Mouse (Mus musculus) right cerebral cortex, postnatal 36 days (tissue): ENCODE data around the gene Enox1.

Experiments used
- DNase-seq, 2 experiments: peaks; one replicate each; pipeline ENCODE4 v3.0.0; 2022; ENCODE audit warnings: low spot score in 2 of 2, mixed read lengths in 1 of 2

Enox1 gene

GRCm38 (mm10) chr14:77272931-77273446 lies 116.4 kb downstream of the Enox1 start:
- no peak for DNase-seq

- DNase-seq = no peak
Observed at GRCm38 (mm10) chr14:77273721-77274120, 117.2 kb downstream of the Enox1 start.

- DNase-seq = no peak
Observed at GRCm38 (mm10) chr14:77275607-77276006, 119.0 kb downstream of the Enox1 start.

- DNase-seq = no peak
Observed at GRCm38 (mm10) chr14:77279143-77279542, 122.6 kb downstream of the Enox1 start.

- no peak for DNase-seq
Observed at GRCm38 (mm10) chr14:77280454-77280853, 123.9 kb downstream of the Enox1 start.

GRCm38 (mm10) chr14:77280893-77281292 lies 124.3 kb downstream of the Enox1 start:
- no peak for DNase-seq

GRCm38 (mm10) chr14:77283939-77284338 lies 127.4 kb downstream of the Enox1 start:
- peak in 1 of 2 experiments; percentile 12 for DNase-seq

GRCm38 (mm10) chr14:77285453-77285852 lies 128.9 kb downstream of the Enox1 start:
- no peak for DNase-seq

GRCm38 (mm10) chr14:77291756-77292155 lies 135.2 kb downstream of the Enox1 start:
- no peak for DNase-seq

GRCm38 (mm10) chr14:77297039-77297438 lies 140.5 kb downstream of the Enox1 start:
- peak in 1 of 2 experiments; percentile 36 for DNase-seq

GRCm38 (mm10) chr14:77298327-77298726 lies 141.8 kb downstream of the Enox1 start:
- DNase-seq = no peak

GRCm38 (mm10) chr14:77309571-77309970 lies 153.0 kb downstream of the Enox1 start:
- no peak for DNase-seq

GRCm38 (mm10) chr14:77311456-77311855 lies 154.9 kb downstream of the Enox1 start:
- no peak for DNase-seq

- DNase-seq = no peak
Observed at GRCm38 (mm10) chr14:77319396-77319795, 162.8 kb downstream of the Enox1 start.

GRCm38 (mm10) chr14:77324348-77324747 lies 167.8 kb downstream of the Enox1 start:
- DNase-seq = peak in 1 of 2 experiments; percentile 27

- no peak for DNase-seq
Observed at GRCm38 (mm10) chr14:77327693-77328092, 171.1 kb downstream of the Enox1 start.

- no peak for DNase-seq
Observed at GRCm38 (mm10) chr14:77329791-77330190, 173.2 kb downstream of the Enox1 start.

GRCm38 (mm10) chr14:77343662-77344340 lies 187.2 kb downstream of the Enox1 start:
- DNase-seq = no peak

GRCm38 (mm10) chr14:77346296-77346695 lies 189.7 kb downstream of the Enox1 start:
- DNase-seq = peak in 1 of 2 experiments; percentile 43

GRCm38 (mm10) chr14:77351803-77352352 lies 195.3 kb downstream of the Enox1 start:
- DNase-seq = no peak

- no peak for DNase-seq
Observed at GRCm38 (mm10) chr14:77362662-77363061, 206.1 kb downstream of the Enox1 start.

- no peak for DNase-seq
Observed at GRCm38 (mm10) chr14:77368411-77368810, 211.8 kb downstream of the Enox1 start.

GRCm38 (mm10) chr14:77369070-77369469 lies 212.5 kb downstream of the Enox1 start:
- DNase-seq = no peak
